Mouse (Mus musculus) kidney, adult 2 months (tissue): ENCODE measurements around the gene Hnrnpl. TPM values are rescaled to one million over a fixed set of nuclear protein-coding genes. Genes with fewer than 3 reads are reported as not detected.

Source experiments
- DNase-seq: peaks from one replicate; pipeline ENCODE4 v3.0.0; 2021
- H3K27ac ChIP-seq: fragments of 200-500 bp; 2 replicates; pipeline ENCODE4 v1.5.1; 2012; ENCODE audit warnings: low read depth, low read length, control low read depth, inconsistent platforms; ENCODE audit not compliant: insufficient read depth
- H3K27me3 ChIP-seq: fragments of 200-500 bp; replicated peaks from 2 replicates; pipeline ENCODE4 v1.6.1; 2012; ENCODE audit warnings: mild to moderate bottlenecking, moderate library complexity, low read length, inconsistent platforms; ENCODE audit not compliant: control insufficient read depth, insufficient read depth
- H3K36me3 ChIP-seq: fragments of 200-500 bp; 2 replicates; pipeline ENCODE4 v1.6.1; 2012; ENCODE audit warnings: mild to moderate bottlenecking, moderate library complexity, low read length, inconsistent platforms; ENCODE audit not compliant: control insufficient read depth, insufficient read depth
- H3K4me1 ChIP-seq: fragments of 200-500 bp; 2 replicates; pipeline ENCODE4 v1.6.1; 2011; ENCODE audit warnings: low read length; ENCODE audit not compliant: control insufficient read depth, insufficient read depth
- H3K4me3 ChIP-seq: fragments of 200-500 bp; 2 replicates; pipeline ENCODE4 v1.5.1; 2011; ENCODE audit warnings: mild to moderate bottlenecking, low read depth, low read length, control low read depth; ENCODE audit not compliant: insufficient read depth
- CTCF ChIP-seq: fragments of 200-500 bp; conservative IDR thresholded peaks from 2 replicates; pipeline ENCODE4 v1.5.1; 2011; ENCODE audit warnings: low read depth, mild to moderate bottlenecking, control low read depth, low read length, moderate library complexity, mixed read lengths; ENCODE audit not compliant: insufficient read depth, insufficient read length
- POLR2A ChIP-seq: fragments of 200-500 bp; IDR thresholded peaks from one replicate; pipeline ENCODE4 v1.6.1; 2011; ENCODE audit warnings: low read depth, low read length, control low read depth
- WGBS: fragments of 180-500 bp; shearing (Covaris S2); methylation state at CpG from one replicate; pipeline ENCODE4 v1.1.7; 2018; 5-methylcytosine and 5-hydroxymethylcytosine counted together
- polyA plus RNA-seq: library from polyadenylated mRNA; depleted of rRNA; stranded (reverse); fragments of >200 nt; gene quantifications from 2 replicates; pipeline ENCODE4 v1.2.3, GENCODE M21; 2012

Gene Hnrnpl
- polyA plus RNA-seq, 1 experiment, result 214 TPM

DNA sequence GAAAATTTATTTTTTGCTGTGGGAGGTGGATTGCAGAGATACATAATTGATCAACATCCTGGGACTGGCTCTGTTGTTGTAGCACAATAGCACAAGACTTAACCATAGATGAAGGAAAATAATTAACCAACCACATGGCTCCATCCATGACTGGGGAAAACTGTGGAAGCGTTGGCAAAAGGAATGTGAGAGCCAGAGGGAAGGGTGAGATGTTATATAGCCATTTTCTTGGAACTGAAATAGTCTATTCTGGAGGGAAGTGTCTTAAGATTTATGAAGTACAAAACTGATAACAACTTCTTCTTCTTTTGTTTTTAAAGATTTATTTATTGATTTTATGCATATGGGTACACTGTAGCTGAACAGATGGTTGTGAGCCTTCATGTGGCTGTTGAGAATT is 38.9 kb downstream of the Hnrnpl start:
- Histone ChIP-seq H3K36me3 (no peaks in the 10 kb centered on the region), H3K27ac (no peak overlapping the region), H3K27me3 (no peaks in the 10 kb centered on the region), H3K4me1 (no peaks in the 10 kb centered on the region), H3K4me3 (no peak overlapping the region)
- WGBS, result 25% methylated on average over 1 of the region's 1 CpGs
- DNase-seq, result no peak
- no peak for TF ChIP-seq POLR2A
- TF ChIP-seq CTCF, result no peak

DNA sequence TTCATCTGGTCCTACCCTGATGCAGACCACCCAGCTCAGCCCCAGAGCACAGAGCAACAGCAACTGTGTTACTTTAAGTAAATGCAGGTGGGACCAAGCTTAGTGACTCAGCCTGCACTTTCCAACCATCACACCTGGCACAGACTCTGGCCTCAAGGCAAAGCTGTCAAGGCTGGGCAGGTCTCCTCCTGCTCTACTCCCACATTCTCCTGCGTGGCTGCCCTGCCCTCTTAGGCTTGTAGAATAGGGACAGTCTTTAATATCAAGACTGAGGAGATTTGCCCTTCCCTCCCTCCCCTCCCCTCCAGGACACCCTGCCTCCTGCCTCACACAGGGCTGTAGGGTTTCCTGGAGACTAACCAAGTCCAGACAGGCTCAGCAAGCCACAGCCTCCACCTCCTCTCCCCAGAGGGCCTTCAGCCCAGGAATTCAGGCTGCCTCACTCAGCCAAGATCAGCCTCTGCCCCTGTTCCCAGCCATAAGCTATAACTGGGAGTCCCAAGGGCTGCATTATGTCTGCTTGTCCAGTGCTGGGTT is 41.4 kb downstream of the Hnrnpl start:
- Histone ChIP-seq H3K36me3 (no peaks in the 10 kb centered on the region), H3K4me3 (no peak overlapping the region), H3K4me1 (no peaks in the 10 kb centered on the region), H3K27me3 (no peaks in the 10 kb centered on the region), H3K27ac (no peak overlapping the region)
- TF ChIP-seq POLR2A (no peak), CTCF (no peak)
- WGBS, result 24% methylated on average over 1 of the region's 1 CpGs
- DNase-seq, result no peak

DNA sequence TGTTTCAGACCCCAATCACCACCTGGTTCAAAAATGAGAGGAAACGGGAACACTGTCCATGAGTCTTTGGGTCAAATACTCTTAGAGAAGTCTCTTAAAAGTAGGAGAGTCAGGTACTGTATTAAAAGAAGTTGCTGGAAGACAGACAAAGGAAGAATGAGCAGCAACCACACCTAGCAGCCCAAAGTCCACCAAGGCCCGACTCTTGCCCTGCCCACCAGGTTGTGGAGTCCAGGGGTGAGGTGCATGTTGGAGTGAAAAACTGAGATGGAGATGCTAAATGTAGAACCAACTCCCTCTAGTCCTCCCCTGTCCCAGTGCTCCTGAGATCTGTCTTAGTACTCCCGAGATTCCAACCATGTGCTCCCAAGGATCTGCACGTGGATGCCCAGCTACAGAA is 42.3 kb downstream of the Hnrnpl start:
- 70% methylated on average over 4 of the region's 4 CpGs for WGBS
- H3K4me3 ChIP-seq, result no peak overlapping the region
- no peak for DNase-seq
- H3K27me3 ChIP-seq, result no peaks in the 10 kb centered on the region
- H3K4me1 ChIP-seq, result no peaks in the 10 kb centered on the region
- no peak overlapping the region for H3K27ac ChIP-seq
- H3K36me3 ChIP-seq, result no peaks in the 10 kb centered on the region
- TF ChIP-seq POLR2A (no peak), CTCF (no peak)

DNA sequence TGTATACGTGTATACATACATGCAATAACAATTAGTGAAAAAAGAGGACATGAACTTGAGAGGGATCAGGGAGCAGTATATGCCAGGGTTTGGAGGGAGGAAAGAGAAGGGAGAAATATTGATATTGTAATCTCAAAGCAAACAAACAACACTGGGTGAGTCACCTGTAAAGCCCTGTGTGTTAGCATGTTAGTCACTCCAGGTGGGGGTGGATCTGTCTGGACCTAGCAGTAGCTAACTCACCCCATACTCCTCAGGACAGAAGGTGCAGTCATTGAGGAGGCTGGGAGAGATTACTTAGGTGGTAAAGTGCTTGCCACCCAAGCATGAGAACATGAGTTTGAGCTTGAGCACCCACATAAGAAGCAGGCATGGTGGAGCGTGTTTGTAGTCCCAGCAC is 51.6 kb downstream of the Hnrnpl start:
- no peaks in the 10 kb centered on the region for H3K4me1 ChIP-seq
- no peak overlapping the region for H3K4me3 ChIP-seq
- DNase-seq, result no peak
- no peaks in the 10 kb centered on the region for H3K27me3 ChIP-seq
- H3K36me3 ChIP-seq, result no peaks in the 10 kb centered on the region
- no peak for TF ChIP-seq POLR2A
- no peak for TF ChIP-seq CTCF
- H3K27ac ChIP-seq, result no peak overlapping the region
- 89% methylated on average over 2 of the region's 2 CpGs for WGBS

DNA sequence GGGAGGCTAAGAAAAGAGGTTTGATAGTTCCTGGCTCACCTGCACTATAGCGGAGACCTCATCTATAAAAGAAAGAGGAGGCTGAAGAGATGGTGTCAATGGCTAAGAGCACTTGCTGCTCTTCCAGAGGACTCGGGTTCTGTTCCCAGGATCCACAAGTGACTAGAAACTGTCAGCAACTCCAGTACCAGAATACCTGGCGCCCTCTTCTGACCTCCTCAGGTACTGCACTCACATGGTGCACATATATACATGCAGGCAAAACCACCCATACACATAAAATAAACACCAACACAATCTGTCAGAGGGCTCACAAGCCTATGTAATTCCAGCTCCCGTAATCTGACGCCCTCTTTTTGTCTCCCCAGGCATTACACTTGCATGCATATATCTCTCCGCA is 52.6 kb downstream of the Hnrnpl start:
- H3K27me3 ChIP-seq, result no peaks in the 10 kb centered on the region
- H3K27ac ChIP-seq, result no peak overlapping the region
- no peaks in the 10 kb centered on the region for H3K4me1 ChIP-seq
- H3K36me3 ChIP-seq, result no peaks in the 10 kb centered on the region
- H3K4me3 ChIP-seq, result no peak overlapping the region
- WGBS, result 91% methylated on average over 6 of the region's 6 CpGs
- TF ChIP-seq POLR2A, result no peak
- 0 out of 2 replicates have a peak, but pooled peaks have one; percentile 19 for TF ChIP-seq CTCF
- DNase-seq, result no peak

DNA sequence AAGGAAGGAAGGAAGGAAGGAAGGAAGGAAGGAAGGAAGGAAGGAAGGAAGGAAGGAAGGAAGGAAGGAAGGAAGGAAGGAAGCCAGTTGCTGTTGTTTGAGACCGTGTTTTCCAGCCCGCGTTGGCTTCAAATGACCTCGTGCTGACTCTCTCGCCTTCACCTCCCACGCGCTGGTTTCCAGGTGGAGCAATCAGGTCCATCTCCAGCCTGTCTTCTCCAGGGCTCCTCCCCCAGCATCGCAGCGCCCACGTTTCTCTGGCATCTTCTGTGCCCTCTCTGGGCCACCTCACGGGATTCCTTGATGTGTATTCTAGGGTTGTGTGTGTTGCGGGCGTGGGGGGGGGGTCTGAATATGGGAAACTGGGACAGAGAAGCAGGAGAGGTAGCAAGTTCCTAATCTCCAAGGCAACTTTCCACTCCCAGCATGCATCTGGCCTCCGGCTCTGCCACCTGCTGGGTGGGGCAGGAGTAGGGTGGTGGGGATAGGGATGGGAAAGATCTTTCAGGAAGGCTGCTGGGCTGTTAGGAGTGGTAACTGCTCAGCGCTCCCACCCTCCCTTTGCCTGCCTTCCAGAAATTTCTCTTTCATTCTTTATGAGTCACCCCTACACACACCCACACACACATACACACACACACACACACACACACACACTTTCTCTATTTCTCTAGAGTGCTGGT is 54.6 kb downstream of the Hnrnpl start:
- Histone ChIP-seq H3K4me3 (no peak overlapping the region), H3K36me3 (no peaks in the 10 kb centered on the region), H3K27ac (no peak overlapping the region), H3K4me1 (no peaks in the 10 kb centered on the region), H3K27me3 (no peaks in the 10 kb centered on the region)
- WGBS, result 65% methylated on average over 15 of the region's 15 CpGs
- no peak for DNase-seq
- TF ChIP-seq POLR2A (no peak), CTCF (no peak)

DNA sequence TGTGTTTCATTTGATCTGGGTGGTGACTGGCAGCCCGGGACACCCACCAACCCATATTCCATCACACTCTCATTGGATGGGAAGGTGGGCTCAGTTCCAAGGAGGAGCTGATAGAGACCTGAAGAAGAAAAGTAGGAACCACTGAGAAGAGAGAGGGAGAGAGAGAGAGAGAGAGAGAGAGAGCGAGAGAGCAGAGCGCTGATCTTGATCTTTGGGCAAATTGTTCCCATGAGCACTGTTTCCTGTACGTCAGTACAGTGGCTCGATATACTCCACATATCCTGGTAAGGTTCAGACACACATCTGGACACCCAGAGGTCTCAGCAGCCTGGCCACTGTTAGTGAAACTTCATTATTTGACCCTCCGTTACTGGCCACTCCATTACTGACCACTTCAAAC is 55.2 kb downstream of the Hnrnpl start, which contains the start of gene Lgals7:
Lgals7 (plus strand) TSS at position 314 of the 400 bp plus-strand sequence.
- H3K27ac ChIP-seq, result no peak within 1 kb of the TSS
- no peaks in the 10 kb centered on the region for H3K36me3 ChIP-seq
- TF ChIP-seq CTCF, result no peak
- no peak for TF ChIP-seq POLR2A
- no peak within 1 kb of the TSS for H3K4me3 ChIP-seq
- DNase-seq, result no peak
- no peaks in the 10 kb centered on the region for H3K4me1 ChIP-seq
- 82% methylated on average over 6 of the region's 6 CpGs for WGBS
- H3K27me3 ChIP-seq, result no peaks in the 10 kb centered on the region
